Mouse (Mus musculus) adipocyte (in vitro differentiated cells): ENCODE results near the gene Capn11.
A peak's percentile ranks its signal among the peaks of the same experiment; 100 is the strongest.

Source experiments
- DNase-seq: peaks from one replicate; pipeline ENCODE4 v3.0.0-alpha.2; 2016; ENCODE audit warnings: low spot score

Gene Capn11

GRCm38 (mm10) chr17:45682843-45683242 lies 23.7 kb upstream of the Capn11 start:
- no peak for DNase-seq

- DNase-seq: peak; percentile 40
These were observed 22.5 kb upstream of the Capn11 start for GRCm38 (mm10) chr17:45681588-45681987.

DNA sequence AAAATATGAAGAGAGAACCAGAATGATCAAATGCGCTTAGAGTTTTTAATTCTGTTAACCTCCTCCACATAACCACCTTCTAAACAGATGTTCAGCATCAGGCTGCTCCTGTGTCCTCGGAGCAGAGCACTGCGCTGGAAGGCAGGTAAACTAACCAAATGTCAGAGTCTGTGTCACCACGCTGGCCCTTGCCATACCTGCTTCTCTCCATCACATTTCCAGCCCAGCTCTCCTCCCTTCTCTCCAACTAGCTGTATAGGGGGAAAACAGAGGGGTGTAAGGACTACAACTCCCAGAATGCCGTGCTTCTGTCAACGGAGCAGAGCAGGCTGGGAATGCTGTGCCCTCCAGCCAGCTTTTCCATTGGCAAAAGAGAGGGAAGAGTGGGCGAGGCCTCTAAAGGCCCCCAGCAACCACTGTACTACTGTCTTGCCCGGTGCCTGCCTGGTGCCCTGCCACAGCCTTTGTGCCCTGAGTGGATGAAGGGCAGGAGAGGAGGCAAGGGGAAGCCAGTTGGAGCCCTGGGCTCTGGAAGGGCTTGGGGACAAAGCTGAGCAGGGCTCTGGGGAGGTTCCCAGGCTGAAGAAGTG lies 21.4 kb upstream of the Capn11 start:
- DNase-seq: peak; percentile 67

DNA sequence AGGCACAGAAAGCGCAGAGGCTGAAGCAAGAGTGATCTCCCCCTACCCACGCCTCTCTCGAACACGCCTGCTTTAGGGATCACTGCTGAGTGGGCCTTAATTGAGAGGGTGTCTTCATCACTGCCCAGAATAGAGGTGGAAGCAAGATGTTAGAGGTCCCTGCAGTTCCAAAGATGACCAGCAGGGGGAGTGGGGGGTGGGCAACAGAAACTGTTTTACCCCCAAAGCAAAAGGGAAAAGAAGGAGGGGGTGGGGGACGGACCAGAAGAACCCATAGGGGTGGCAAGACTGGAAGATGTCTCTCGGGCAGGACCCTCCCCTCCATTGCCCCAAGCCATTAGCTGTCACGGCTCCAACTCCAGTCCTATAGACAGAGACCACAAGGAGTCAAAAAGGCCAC lies 19.0 kb upstream of the Capn11 start:
- peak; percentile 55 for DNase-seq

DNA sequence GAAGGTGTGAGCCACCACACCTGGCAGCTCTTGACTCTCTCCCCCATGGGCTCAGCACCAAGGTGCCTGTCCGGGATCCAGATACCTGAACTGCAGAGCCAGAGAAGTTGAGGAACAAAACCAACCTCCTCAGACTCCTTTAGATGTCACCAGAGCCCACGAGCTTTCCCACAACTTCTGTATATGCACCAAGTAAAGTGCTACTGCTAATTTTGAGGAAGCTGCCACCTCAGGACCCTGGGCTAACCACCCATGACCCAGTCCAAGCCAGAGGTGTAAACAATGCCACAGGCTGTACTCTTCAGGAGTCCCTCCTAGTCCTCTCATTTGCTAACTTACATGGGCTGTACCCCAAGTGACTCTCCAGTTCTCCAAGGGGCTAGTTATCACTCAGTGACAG lies 13.5 kb upstream of the Capn11 start:
- DNase-seq: no peak

DNA sequence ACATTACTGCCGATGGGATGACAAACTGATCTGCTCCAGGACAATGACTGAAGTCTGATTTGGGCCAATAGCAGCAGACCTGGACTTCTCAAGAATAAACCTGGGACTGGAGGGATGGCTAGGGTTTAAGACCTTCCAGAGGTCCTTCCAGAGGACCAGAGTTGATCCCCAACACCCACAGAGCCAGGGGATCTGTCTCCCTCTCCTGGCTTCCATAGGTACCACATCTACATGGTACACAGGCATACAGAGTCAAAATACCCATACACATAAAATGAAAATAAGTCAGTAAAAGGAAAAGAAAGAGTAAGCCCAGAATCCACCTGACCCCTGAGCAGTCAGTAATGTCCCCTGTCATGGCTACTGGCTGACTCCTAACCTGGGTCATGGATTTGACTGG lies 12.7 kb upstream of the Capn11 start:
- no peak for DNase-seq

DNA sequence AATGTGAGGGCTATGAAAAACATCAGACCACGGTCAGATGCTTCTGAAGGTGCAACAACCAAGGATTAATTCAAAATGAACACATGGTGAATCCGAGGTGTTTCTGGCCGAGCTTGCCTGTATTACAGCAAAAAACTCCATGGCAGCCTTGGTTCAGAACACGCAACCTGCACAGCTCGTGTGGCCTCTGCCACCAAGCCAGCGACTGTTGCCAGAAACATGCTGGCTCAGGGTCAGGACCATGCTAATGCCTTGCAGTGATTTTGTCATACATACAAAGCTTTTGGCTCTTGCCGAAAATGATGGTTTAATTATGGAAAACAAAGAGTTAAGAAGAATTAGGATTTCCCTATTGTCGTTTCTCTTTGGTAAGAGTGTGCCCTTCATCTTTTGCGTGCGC lies 8.9 kb upstream of the Capn11 start:
- no peak for DNase-seq

GRCm38 (mm10) chr17:45667481-45667880 lies 8.4 kb upstream of the Capn11 start:
- no peak for DNase-seq

GRCm38 (mm10) chr17:45666091-45666490 lies 7.0 kb upstream of the Capn11 start:
- DNase-seq: no peak

- DNase-seq: no peak
These were observed 5.5 kb upstream of the Capn11 start for GRCm38 (mm10) chr17:45664608-45665007.

GRCm38 (mm10) chr17:45663106-45663919 lies 4.2 kb upstream of the Capn11 start:
- no peak for DNase-seq

- DNase-seq: peak; percentile 47
These were observed 3.3 kb downstream of the Capn11 start for GRCm38 (mm10) chr17:45655820-45656219.

- DNase-seq: no peak
These were observed 5.9 kb downstream of the Capn11 start for GRCm38 (mm10) chr17:45653233-45653632.

GRCm38 (mm10) chr17:45644185-45644584 lies 14.9 kb downstream of the Capn11 start:
- no peak for DNase-seq

- peak; percentile 80 for DNase-seq
These were observed 16.4 kb downstream of the Capn11 start for GRCm38 (mm10) chr17:45642701-45643100.

- DNase-seq: no peak
These were observed 17.1 kb downstream of the Capn11 start for GRCm38 (mm10) chr17:45641981-45642380.

GRCm38 (mm10) chr17:45638596-45639295 lies 20.4 kb downstream of the Capn11 start:
- no peak for DNase-seq

DNA sequence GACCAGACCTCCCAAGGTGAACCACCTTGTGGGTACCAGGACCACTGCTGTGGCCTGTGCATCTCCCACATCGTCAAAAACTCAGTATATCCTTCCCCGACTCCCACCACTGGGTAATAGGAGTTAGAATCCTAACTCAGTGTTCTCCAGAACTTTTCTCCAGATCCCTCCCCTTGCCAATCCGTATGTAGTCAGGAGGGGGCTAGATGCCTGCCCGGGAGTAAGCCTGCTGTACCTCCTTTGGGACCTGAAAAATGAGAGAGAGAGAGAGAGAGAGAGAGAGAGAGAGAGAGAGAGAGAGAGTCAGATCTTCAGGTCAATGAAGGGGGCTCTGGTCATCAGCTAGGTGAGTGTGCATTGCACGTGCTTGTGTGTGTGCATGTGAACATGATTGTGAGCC lies 25.1 kb downstream of the Capn11 start:
- DNase-seq: peak; percentile 73

DNA sequence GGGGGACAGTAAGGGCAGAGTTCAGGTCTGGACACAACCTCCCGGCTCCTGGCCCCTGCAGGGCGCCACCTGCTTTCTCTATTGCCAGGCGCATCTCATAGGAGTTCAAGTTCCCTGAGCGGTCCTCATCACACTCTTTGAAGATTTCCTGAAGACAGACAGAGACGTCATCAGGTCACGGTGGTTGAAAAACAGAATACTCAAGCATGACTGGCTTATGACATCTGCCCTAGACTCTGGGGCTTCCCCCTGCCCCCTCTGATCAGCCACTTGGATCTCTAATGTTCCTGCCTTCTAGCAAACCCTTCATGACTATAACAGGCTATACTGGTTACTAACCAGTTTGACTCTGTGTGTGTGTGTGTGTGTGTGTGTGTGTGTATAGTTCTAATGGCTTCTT lies 27.2 kb downstream of the Capn11 start:
- DNase-seq: no peak

- DNase-seq: no peak
These were observed 28.1 kb downstream of the Capn11 start for GRCm38 (mm10) chr17:45630992-45631391.

- DNase-seq: no peak
These were observed 29.0 kb downstream of the Capn11 start for GRCm38 (mm10) chr17:45629861-45630694.
